Mouse (Mus musculus) G1E (cell line): ENCODE results near the gene Cenpn.

Source experiments
- CTCF ChIP-seq: IDR thresholded peaks from 2 replicates; pipeline ENCODE4 v1.5.1; 2012; ENCODE audit warnings: low read depth, low read length, inconsistent platforms, mixed read lengths
- GATA1 ChIP-seq: IDR thresholded peaks from 2 replicates; pipeline ENCODE4 v1.6.1; 2012; ENCODE audit warnings: borderline replicate concordance, low read length, inconsistent platforms, mixed read lengths
- TAL1 ChIP-seq: conservative IDR thresholded peaks from 2 replicates; pipeline ENCODE4 v1.6.1; 2012; ENCODE audit warnings: low read depth, low read length, inconsistent platforms, mixed read lengths

DNA sequence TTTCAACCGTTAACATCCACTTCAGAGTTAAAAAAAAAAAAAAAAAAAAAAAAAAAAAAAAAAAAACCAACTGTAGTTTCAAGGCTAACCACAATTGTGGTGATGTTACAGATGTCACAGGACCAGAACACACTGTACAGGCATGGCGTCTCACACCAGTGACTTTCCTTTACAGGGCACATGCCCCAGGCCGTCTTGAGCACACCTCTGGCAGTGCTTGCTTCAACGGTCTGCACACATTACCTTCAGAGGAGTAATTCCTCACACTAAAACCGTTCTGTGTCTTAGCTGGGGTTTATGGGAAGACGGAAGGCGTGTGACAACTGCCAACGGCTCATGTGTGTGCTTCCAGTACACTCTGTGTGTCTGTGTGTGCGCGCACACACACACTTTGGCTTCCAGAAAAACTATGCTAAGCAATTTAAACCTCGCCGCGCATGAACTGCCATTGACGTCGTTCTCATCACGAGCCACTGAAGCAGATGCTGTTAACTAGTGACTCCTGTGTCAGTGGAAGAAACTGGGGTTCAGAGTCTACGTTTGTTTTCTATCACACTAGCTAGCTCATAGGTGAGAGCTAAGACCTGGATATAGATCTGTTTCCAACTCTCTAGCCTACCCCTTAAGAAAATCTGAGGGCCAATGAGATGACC is 45.6 kb upstream of the Cenpn start:
- TF ChIP-seq CTCF = no peak
- no peak for TF ChIP-seq GATA1
- no peak for TF ChIP-seq TAL1
